Mouse (Mus musculus) brown adipose tissue, adult 24 weeks (tissue): ENCODE results near the gene Elavl3. TPM values are rescaled to one million over a fixed set of nuclear protein-coding genes. Genes with fewer than 3 reads are reported as not detected.

Experiments used
- H3K27ac ChIP-seq: fragments of 200-500 bp; replicated peaks from 2 replicates; pipeline ENCODE4 v1.5.1; 2012; ENCODE audit warnings: low read depth, mild to moderate bottlenecking, low read length
- H3K4me1 ChIP-seq: fragments of 200-500 bp; 2 replicates; pipeline ENCODE4 v1.6.1; 2012; ENCODE audit warnings: low read length, mixed read lengths; ENCODE audit not compliant: control insufficient read depth, insufficient read depth, insufficient read length
- H3K4me3 ChIP-seq: fragments of 200-500 bp; 2 replicates; pipeline ENCODE4 v1.5.1; 2012; ENCODE audit warnings: low read depth, mild to moderate bottlenecking, low read length, moderate library complexity; ENCODE audit not compliant: insufficient read depth
- polyA plus RNA-seq: library from polyadenylated mRNA; stranded (reverse); fragments of >200 nt; gene quantifications from 2 replicates; pipeline ENCODE4 v1.2.4, GENCODE M21; 2012; ENCODE audit not compliant: missing spikeins, insufficient read depth, insufficient read length

Elavl3 gene
- polyA plus RNA-seq, 1 experiment: 0.91 TPM

GRCm38 (mm10) chr9:22070791-22071573 lies 19.2 kb upstream of the Elavl3 start, which contains the start of the genes Gm49318 and Zfp653:
TSS of gene Gm49318 (minus strand) at chr9:22071259.
TSS of gene Zfp653 (minus strand) at chr9:22071376.
- 0 out of 2 replicates have a peak, but pooled peaks cover 2% of the 10 kb centered on the region for H3K4me1 ChIP-seq
- H3K4me3 ChIP-seq: peak within 1 kb of the TSS; percentile 99
- H3K27ac ChIP-seq: peak within 1 kb of the TSS; percentile 86

- H3K27ac ChIP-seq: no peak overlapping the region
- 0 out of 2 replicates have a peak, but pooled peaks cover 2% of the 10 kb centered on the region for H3K4me1 ChIP-seq
- peak overlapping the region; percentile 53 for H3K4me3 ChIP-seq
Observed at GRCm38 (mm10) chr9:22069881-22070553, 18.2 kb upstream of the Elavl3 start.

GRCm38 (mm10) chr9:22067195-22067594 lies 15.4 kb upstream of the Elavl3 start:
- Histone ChIP-seq H3K27ac (no peak overlapping the region), H3K4me3 (no peak overlapping the region), H3K4me1 (0 out of 2 replicates have a peak, but pooled peaks cover 1% of the 10 kb centered on the region)

- Histone ChIP-seq H3K4me3 (no peak overlapping the region), H3K27ac (no peak overlapping the region), H3K4me1 (no peaks in the 10 kb centered on the region)
Observed at GRCm38 (mm10) chr9:22066433-22066832, 14.6 kb upstream of the Elavl3 start.

- H3K27ac ChIP-seq: no peak overlapping the region
- no peaks in the 10 kb centered on the region for H3K4me1 ChIP-seq
- no peak overlapping the region for H3K4me3 ChIP-seq
Observed at GRCm38 (mm10) chr9:22065642-22066041, 13.8 kb upstream of the Elavl3 start.

GRCm38 (mm10) chr9:22064341-22064740 lies 12.5 kb upstream of the Elavl3 start:
- no peaks in the 10 kb centered on the region for H3K4me1 ChIP-seq
- H3K4me3 ChIP-seq: no peak overlapping the region
- no peak overlapping the region for H3K27ac ChIP-seq

GRCm38 (mm10) chr9:22061339-22061738 lies 9.5 kb upstream of the Elavl3 start:
- Histone ChIP-seq H3K4me1 (no peaks in the 10 kb centered on the region), H3K27ac (no peak overlapping the region), H3K4me3 (no peak overlapping the region)

- Histone ChIP-seq H3K4me3 (no peak overlapping the region), H3K27ac (no peak overlapping the region), H3K4me1 (peaks cover 4% of the 10 kb centered on the region; the same call in 1 of the 2 replicates)
Observed at GRCm38 (mm10) chr9:22058011-22058424, 6.2 kb upstream of the Elavl3 start.

- Histone ChIP-seq H3K4me1 (peaks cover 4% of the 10 kb centered on the region; the same call in 1 of the 2 replicates), H3K4me3 (no peak overlapping the region), H3K27ac (no peak overlapping the region)
Observed at GRCm38 (mm10) chr9:22057031-22057517, 5.3 kb upstream of the Elavl3 start.

- peaks cover 4% of the 10 kb centered on the region; the same call in 1 of the 2 replicates for H3K4me1 ChIP-seq
- H3K27ac ChIP-seq: no peak overlapping the region
- H3K4me3 ChIP-seq: no peak overlapping the region
Observed at GRCm38 (mm10) chr9:22056303-22056910, 4.6 kb upstream of the Elavl3 start.

GRCm38 (mm10) chr9:22055713-22056112 lies 3.9 kb upstream of the Elavl3 start:
- Histone ChIP-seq H3K4me1 (peaks cover 4% of the 10 kb centered on the region; the same call in 1 of the 2 replicates), H3K4me3 (no peak overlapping the region), H3K27ac (no peak overlapping the region)

- Histone ChIP-seq H3K4me3 (peak overlapping the region; percentile 38), H3K4me1 (peaks cover 4% of the 10 kb centered on the region; the same call in 1 of the 2 replicates), H3K27ac (no peak overlapping the region)
Observed at GRCm38 (mm10) chr9:22054411-22055076, 2.7 kb upstream of the Elavl3 start.

GRCm38 (mm10) chr9:22053657-22054056 lies 1.8 kb upstream of the Elavl3 start:
- H3K4me3 ChIP-seq: no peak overlapping the region
- peaks cover 4% of the 10 kb centered on the region; the same call in 1 of the 2 replicates for H3K4me1 ChIP-seq
- no peak overlapping the region for H3K27ac ChIP-seq

- Histone ChIP-seq H3K4me3 (peak overlapping the region; percentile 42), H3K27ac (no peak overlapping the region), H3K4me1 (peaks cover 4% of the 10 kb centered on the region; the same call in 1 of the 2 replicates)
Observed at GRCm38 (mm10) chr9:22051161-22051957, 464 bp downstream of the Elavl3 start.
